Mouse (Mus musculus) hindbrain, postnatal 0 days (tissue): ENCODE data around the gene Nhej1. TPM values are rescaled to one million over a fixed set of nuclear protein-coding genes. Genes with fewer than 3 reads are reported as not detected.
A peak's percentile ranks its signal among the peaks of the same experiment; 100 is the strongest.

Source experiments
- ATAC-seq: fragments of 200-750 bp; cut with Nextera tagmentation; 2 replicates; pipeline ENCODE4 v1.8.0; 2017; ENCODE audit warnings: mild to moderate bottlenecking, moderate TSS enrichment, moderate library complexity
- DNase-seq: peaks from one replicate; pipeline ENCODE4 v3.0.0-alpha.2; 2015; ENCODE audit warnings: low spot score
- H3K27ac ChIP-seq: fragments of 300-500 bp; sonication (generic); 2 replicates; pipeline ENCODE4 v1.5.1; 2014; ENCODE audit warnings: mild to moderate bottlenecking
- H3K27me3 ChIP-seq: fragments of 300-500 bp; sonication (generic); 2 replicates; pipeline ENCODE4 v1.6.1; 2014; ENCODE audit warnings: low read length, mixed read lengths; ENCODE audit not compliant: insufficient read depth
- H3K36me3 ChIP-seq: fragments of 300-500 bp; sonication (generic); 2 replicates; pipeline ENCODE4 v1.6.1; 2014; ENCODE audit warnings: low read length, mixed read lengths; ENCODE audit not compliant: insufficient read depth
- H3K4me1 ChIP-seq: fragments of 300-500 bp; sonication (generic); 2 replicates; pipeline ENCODE4 v1.6.1; 2014; ENCODE audit warnings: antibody characterized with exemption, low read length, mixed read lengths; ENCODE audit not compliant: insufficient read depth
- H3K4me2 ChIP-seq: fragments of 300-500 bp; sonication (generic); 2 replicates; pipeline ENCODE4 v1.6.1; 2014; ENCODE audit warnings: low read depth, mild to moderate bottlenecking, low read length, moderate library complexity, mixed read lengths
- H3K4me3 ChIP-seq: fragments of 300-500 bp; sonication (generic); 2 replicates; pipeline ENCODE4 v1.5.1; 2014; ENCODE audit warnings: low read length
- H3K9ac ChIP-seq: fragments of 300-500 bp; sonication (generic); replicated peaks from 2 replicates; pipeline ENCODE4 v1.6.1; 2014; ENCODE audit warnings: mild to moderate bottlenecking, low read length, moderate library complexity, mixed read lengths
- H3K9me3 ChIP-seq: fragments of 300-500 bp; sonication (generic); 2 replicates; pipeline ENCODE4 v1.6.1; 2016; ENCODE audit warnings: low read length, mixed read lengths
- CTCF ChIP-seq: IDR thresholded peaks from 2 replicates; pipeline ENCODE4 v1.5.1; 2016; ENCODE audit warnings: antibody characterized with exemption, control low read depth, low read depth
- WGBS: fragments of 180-500 bp; shearing (Covaris S2); extraction: QIAGEN DNeasy Blood & Tissue Kit; methylation state at CpG from one replicate; pipeline ENCODE4 v1.1.7; 2014; 5-methylcytosine and 5-hydroxymethylcytosine counted together
- polyA plus RNA-seq: library from polyadenylated mRNA; unstranded; fragments of >200 nt; fragmentation: Nextera tagmentation; extraction: Ambion mirVana; gene quantifications from 2 replicates; pipeline ENCODE4 v1.2.1, GENCODE M21; 2015
- total RNA-seq: library from RNA; depleted of rRNA; stranded (reverse); fragments of >200 nt; gene quantifications from 2 replicates; pipeline ENCODE4 v1.2.3, GENCODE M21; 2014

The Nhej1 gene
- total and polyA plus RNA-seq, 2 experiments from 2014 or later, result 4.4 to 5.2 TPM

DNA sequence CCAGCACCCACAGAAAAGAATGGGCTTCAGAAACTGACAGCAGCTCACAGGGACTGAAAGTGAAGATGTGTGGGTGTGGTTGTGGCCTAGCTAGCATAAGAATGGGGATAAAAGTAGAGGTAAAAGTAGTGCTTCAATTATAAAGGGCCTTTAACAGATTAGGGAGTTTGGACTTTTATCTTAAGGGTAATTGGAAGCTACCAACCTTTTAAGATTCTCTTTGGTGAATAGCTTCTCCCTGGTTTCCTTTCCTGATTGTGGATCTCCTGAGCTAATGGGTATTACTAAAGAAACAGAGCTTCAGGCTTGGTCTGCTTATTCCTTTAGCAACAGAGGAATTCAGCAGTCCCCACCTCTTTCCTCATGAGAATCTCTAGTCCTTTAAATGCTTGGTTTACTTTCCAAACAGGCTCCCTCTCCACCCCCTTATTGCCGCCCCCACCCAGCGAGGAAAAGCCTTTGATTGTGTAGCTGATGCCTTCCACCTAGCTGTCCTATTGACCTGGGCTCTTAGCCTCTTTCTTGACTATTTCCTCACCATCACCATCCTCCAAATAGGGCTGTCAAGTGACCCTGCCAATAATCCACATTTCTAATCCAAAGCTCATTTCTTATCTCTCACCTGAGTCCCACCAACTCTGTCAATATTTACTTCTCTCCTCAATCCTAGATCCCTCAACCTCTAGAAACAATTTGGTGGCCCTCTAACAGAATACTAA is 97.8 kb downstream of the Nhej1 start:
- Histone ChIP-seq H3K9ac (no peak overlapping the region), H3K27me3 (no peaks in the 10 kb centered on the region), H3K36me3 (no peaks in the 10 kb centered on the region), H3K4me1 (no peaks in the 10 kb centered on the region), H3K27ac (no peak overlapping the region), H3K9me3 (no peaks in the 10 kb centered on the region), H3K4me3 (no peak overlapping the region), H3K4me2 (no peak overlapping the region)
- no peak for DNase-seq
- no peak for ATAC-seq
- TF ChIP-seq CTCF, result no peak
- WGBS, result 67% methylated on average over 2 of the region's 2 CpGs

GRCm38 (mm10) chr1:75024419-75025199 is 100.4 kb downstream of the Nhej1 start:
- WGBS, result 73% methylated on average over 7 of the region's 7 CpGs
- DNase-seq, result no peak
- H3K9me3 ChIP-seq, result no peaks in the 10 kb centered on the region
- no peaks in the 10 kb centered on the region for H3K4me1 ChIP-seq
- TF ChIP-seq CTCF, result no peak
- no peak for ATAC-seq
- H3K4me2 ChIP-seq, result no peak overlapping the region
- no peaks in the 10 kb centered on the region for H3K27me3 ChIP-seq
- no peak overlapping the region for H3K9ac ChIP-seq
- no peak overlapping the region for H3K27ac ChIP-seq
- no peaks in the 10 kb centered on the region for H3K36me3 ChIP-seq
- H3K4me3 ChIP-seq, result no peak overlapping the region

DNA sequence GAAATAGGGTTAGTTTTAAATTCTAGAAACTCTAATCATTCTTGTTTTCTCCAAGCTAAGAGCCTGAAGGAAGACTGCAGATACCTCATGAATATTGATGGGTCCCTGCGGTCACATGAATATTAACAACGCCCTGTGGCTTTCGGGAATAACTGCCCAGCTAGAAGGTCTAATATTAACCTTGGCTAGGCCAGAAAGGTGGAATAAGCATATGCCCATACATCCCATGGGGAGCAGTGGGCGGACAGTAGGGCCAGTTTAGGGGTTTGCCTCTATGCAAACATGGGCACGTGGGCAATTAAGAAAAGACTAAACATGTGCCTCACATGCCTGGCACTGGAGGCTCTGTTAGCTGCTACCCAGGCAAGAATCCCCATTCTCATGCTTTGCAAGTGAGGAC is 102.8 kb downstream of the Nhej1 start:
- no peak overlapping the region for H3K4me2 ChIP-seq
- H3K9me3 ChIP-seq, result no peaks in the 10 kb centered on the region
- ATAC-seq (no peak), DNase-seq (no peak)
- TF ChIP-seq CTCF, result no peak
- H3K27me3 ChIP-seq, result no peaks in the 10 kb centered on the region
- H3K27ac ChIP-seq, result no peak overlapping the region
- H3K4me3 ChIP-seq, result no peak overlapping the region
- no peaks in the 10 kb centered on the region for H3K4me1 ChIP-seq
- H3K36me3 ChIP-seq, result no peaks in the 10 kb centered on the region
- no peak overlapping the region for H3K9ac ChIP-seq
- 29% methylated on average over 5 of the region's 5 CpGs for WGBS

GRCm38 (mm10) chr1:75016846-75017245 is 108.2 kb downstream of the Nhej1 start:
- ATAC-seq, result peak; percentile 78
- TF ChIP-seq CTCF, result peak; percentile 91

DNA sequence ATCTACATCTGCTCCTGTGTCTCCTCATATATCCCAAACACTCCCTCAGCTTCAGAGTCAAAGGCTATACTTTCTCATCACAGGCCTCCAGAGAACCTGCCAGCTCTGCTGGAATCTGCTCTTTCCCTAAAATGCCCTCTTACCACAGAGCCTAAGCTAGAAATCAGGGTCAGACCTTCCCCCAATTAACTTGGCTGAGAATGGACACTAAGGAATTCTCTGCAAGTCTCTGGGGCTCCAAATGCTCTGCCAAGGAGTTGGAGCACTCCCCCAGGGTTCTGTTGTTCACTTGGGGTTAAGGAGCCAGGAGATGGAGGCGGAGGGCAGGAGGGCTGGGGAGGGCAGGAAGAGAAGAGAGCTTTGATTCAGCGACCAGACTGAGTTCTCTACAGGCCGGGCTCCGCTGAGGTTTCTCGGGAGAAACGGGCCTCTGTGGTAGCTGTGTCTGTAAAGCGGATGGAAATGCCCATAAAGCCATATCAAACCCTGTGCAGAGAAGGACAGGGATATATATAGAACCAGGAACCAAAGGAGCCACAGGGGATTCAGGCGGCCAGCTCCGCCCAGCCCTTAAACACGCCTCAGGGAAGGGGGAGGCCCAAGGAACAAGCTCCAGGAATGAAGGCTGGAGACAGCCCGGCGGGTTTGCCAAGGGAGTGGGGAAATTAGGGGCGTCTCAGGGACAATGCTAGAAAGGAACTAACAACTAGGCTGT is 109.3 kb downstream of the Nhej1 start:
- Histone ChIP-seq H3K36me3 (no peaks in the 10 kb centered on the region), H3K4me3 (no peak overlapping the region), H3K4me2 (no peak overlapping the region), H3K9ac (no peak overlapping the region), H3K4me1 (no peaks in the 10 kb centered on the region), H3K9me3 (no peaks in the 10 kb centered on the region), H3K27me3 (no peaks in the 10 kb centered on the region), H3K27ac (no peak overlapping the region)
- WGBS, result 32% methylated on average over 13 of the region's 13 CpGs
- DNase-seq (no peak), ATAC-seq (no peak)
- TF ChIP-seq CTCF, result no peak

More at GRCm38 (mm10) chr1:75016846-75017245, 108.2 kb downstream of the Nhej1 start:
- WGBS, result 6% methylated on average over 6 of the region's 6 CpGs
- Histone ChIP-seq H3K27ac (no peak overlapping the region), H3K36me3 (no peaks in the 10 kb centered on the region), H3K4me2 (no peak overlapping the region), H3K9me3 (no peaks in the 10 kb centered on the region), H3K4me3 (no peak overlapping the region), H3K9ac (no peak overlapping the region), H3K4me1 (no peaks in the 10 kb centered on the region), H3K27me3 (no peaks in the 10 kb centered on the region)
- DNase-seq, result peak; percentile 92

DNA sequence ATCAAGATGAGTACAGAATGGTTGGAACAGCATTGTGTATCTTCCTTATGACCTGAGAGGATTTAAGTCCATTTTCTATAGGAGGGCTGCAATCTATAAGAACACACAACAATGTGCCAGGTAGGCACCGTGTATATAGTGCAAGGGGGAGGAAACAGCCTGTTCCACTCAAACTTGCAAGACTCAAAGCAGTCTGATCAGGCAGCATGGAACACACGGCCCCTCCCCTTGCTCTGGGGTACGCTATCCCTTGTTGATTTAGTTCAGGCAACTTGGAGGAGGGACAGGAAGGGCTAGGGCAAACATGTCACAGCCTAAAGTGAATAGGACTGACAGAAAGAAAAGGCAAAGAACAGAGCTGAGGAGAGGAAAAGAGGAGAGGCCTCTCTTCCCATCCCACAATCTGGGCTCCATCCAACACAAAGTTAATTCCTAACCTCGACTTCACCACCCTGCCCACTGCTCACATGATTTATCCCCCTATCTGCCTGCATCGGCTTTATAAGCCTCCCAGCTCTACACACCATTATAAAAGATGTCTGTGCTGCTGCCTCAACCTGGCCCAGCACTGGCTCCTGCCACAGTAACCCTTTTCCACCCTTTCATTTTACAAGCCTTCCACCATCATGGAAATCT is 110.7 kb downstream of the Nhej1 start:
- no peaks in the 10 kb centered on the region for H3K27me3 ChIP-seq
- no peak overlapping the region for H3K4me2 ChIP-seq
- ATAC-seq, result no peak
- H3K27ac ChIP-seq, result no peak overlapping the region
- no peaks in the 10 kb centered on the region for H3K4me1 ChIP-seq
- no peak overlapping the region for H3K9ac ChIP-seq
- no peak for TF ChIP-seq CTCF
- H3K9me3 ChIP-seq, result no peaks in the 10 kb centered on the region
- H3K4me3 ChIP-seq, result no peak overlapping the region
- H3K36me3 ChIP-seq, result no peaks in the 10 kb centered on the region
- DNase-seq, result no peak
- WGBS, result 58% methylated on average over 5 of the region's 5 CpGs
